Mouse (Mus musculus) right cerebral cortex, postnatal 25 days (tissue): ENCODE data around the gene Immp2l.
"Not testable (repeated sequence)": the region's sequence is repeated elsewhere in the genome, so short reads cannot be mapped to it uniquely, and the experiment has no call there.

Experiments used
- DNase-seq: peaks from one replicate; pipeline ENCODE4 v3.0.0; 2022

Immp2l gene

DNA sequence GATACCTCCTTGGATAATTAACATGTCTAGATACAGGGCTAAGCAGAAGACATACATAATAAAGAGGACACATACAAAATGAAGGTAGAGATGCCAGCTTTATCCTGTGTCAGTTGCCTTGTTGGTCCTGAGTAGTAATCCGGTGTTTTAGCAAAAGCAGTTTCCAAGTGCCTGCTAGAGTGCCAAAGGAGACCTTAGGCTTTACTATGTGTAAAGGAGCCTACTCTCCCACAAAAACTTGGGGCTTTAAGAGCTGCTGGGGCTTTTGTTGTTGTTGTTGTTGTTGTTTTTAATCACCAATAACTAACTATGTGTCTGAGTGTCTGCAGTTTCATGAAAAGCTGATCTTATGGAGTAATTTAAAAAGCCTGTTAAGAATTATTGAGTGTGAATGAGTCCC is 702.8 kb downstream of the Immp2l start:
- no peak for DNase-seq

DNA sequence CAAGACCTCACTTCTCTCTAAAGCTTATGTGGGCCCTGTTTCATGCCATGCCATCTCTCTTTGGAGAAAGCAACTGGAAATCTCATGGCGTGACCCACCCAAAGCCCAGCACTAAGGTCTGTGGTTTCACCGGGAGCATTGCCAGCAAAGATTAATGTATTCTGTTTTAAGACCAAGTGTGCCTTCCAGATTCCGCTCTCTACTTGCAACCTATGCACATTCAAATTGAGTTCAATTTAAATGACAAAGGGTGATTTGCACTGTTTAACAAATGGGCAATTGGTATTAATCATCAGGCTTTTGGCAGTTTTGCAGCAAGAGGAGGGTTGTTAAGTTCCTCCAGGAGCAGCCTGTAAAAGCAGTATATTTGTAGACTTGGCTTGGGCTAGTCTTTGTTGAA is 703.3 kb downstream of the Immp2l start:
- DNase-seq: no peak

DNA sequence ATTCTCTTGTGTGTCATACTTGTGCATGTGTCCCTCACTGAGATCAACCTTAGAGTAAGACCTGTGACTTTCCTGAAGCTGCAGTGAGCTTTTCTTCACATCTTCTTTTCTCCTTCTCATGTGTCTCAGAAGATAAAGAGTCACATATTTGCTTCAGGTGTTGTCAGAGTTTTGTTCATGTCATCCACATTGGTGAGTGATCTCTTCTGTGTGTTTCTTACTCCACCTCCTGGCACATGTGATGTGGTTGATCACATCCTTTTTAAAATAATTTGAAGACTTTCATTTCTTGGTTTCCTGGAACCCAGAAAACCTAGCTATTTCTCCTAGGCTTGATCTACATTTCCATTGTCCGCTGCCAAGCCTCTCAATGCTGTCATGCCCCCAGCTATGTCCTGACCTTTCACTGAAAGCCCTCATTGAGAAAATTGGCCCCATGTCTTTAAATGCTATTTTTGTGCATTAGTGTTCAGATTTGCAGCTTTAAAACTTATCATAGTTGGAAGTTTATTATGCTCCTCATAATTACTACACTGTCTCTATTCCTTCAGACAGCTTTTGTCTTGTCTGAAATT is 704.0 kb downstream of the Immp2l start:
- DNase-seq: no peak

DNA sequence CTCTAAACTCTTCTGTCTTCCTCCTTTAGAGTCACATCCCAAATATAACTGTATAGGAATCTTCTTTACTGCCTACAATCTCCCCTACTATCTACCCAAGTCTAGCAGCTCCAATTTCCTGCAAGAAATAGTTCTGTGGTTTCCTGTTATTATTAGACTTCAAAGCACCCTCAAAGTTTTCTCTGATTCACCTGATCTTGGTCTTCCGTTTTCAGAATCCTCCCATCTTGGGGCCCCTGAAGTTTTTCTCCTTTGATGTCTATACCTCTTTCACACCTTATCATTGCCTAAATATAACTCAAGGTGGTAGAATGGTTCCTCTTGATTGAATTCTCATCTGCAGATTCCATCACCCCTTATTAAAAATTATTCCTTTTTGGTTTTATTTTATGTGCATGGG is 704.6 kb downstream of the Immp2l start:
- DNase-seq: no peak

DNA sequence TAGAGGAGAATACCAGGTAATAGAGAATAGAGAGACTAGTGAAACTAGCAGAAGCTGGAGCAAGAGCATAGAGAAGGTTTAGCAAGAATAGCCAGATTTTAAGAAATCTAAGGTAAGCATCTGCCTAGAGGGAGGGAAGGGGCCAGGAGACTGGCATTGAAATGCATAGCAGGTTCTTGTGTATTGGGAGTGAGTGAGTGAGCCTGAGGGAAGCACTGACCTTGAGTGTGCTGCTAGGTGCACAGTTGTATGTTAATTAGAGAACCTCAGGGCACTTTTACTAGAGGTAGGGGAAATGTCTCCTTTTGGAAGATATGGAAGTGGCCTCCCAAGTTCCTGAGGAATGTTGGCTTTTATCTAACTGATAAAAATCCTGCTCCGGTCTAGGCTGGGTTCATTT is 705.9 kb downstream of the Immp2l start:
- DNase-seq: no peak

DNA sequence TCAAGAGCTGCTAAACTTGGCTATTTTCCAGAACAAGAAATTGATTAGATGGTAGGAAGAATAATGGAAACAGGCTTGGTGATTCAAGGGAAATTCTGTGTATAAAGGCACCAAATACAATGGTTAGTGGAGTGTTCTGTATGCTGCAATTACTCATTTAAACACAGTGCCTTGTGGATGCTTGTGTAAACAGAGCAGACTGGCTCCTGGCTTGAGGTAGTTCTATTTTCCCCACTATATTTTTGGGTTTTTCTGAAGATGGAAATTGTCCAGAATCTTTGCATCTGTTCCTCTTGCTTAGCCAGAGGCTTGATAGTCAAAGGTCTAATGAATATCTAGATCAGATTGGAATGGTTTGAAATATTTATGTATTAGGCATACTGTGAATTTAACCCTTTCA is 709.3 kb downstream of the Immp2l start:
- no peak for DNase-seq

DNA sequence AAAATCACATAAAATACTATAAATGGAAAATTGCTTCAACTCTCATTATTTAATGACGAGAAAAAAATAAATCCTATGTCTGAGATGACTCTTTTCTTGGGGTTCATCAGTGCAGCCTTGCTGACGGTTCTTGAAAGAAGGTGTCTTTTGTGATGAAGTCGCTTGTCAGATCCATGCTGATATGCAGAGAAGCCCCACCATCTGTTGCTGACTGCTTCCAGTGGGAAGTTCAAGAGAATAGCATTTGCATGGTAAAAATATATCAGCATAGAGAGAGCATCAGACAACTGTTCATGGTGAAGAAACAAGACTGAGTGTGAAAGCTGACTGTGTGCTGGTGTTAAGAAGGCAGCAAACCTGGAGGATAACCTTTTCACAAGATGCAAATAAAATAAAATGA is 719.0 kb downstream of the Immp2l start:
- no peak for DNase-seq

DNA sequence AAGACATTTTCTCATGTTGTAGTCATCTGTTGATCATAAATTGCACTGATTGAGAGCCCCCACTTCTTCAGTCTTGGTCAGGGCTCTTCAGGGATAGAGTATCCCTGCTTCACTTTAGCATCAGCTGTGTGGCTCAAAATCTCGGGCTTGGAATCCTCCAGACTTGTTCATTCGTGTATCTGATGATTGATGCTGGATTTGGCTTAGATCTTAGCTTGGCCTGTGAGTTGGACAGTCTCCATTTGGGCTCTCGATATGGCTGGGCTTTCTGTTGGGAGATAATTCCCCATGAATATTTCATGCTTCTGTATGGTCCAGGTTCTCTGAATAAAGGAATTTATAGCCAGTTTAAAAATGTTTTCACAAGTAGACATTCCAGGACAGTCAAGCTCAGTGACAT is 739.5 kb downstream of the Immp2l start:
- DNase-seq: no peak

DNA sequence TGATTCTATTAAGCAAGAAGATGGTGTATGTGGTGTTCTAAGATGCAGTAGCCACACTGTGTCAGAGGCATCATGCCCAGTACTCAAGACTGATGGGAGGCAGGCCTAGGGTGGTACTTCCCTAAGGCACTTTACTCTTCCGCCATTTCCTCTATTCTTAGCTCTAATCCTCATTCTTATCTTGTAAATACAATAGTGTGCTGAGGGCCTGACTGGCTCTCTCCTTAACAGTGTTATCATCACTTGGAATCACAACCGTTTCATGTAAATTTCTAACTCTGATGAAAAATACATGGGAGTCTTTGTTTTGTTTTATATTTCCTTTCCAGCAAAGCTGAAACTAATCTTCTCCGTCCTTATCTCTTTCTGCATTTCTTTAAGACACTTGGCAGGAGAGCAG is 750.1 kb downstream of the Immp2l start:
- DNase-seq: no peak

DNA sequence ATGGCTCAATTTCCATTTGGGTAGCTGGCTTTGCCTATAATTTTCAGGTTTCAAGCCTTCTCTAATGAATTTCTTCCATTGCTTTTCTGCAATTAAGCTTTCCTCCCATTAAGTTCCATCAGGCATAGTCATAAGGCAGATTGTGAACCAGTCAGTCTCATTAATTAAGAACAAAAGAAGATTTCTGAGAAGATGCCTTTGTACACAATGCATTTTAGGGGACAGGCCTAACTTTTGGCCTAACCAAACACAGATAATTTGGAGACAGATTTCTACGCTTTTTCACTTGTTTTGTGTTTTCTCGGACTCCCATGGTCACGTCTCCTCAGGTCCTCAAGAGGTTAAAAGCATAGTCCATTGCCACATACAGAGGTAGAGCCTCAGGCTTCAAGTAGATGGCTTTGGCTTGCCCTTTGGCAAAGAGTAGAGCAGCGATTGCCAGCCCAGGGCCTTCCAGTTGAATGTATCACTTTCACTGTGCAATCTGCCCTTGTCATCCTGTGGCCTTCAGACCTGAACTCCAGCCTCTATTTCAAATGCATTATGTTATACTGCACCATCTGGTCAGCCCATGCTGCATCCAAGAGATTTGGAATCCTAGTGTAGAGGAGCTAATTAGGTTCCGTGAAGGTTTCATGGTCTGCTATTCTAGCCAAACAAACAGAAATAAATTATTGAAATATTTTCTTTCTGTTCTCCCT is 750.9 kb downstream of the Immp2l start:
- DNase-seq: no peak

DNA sequence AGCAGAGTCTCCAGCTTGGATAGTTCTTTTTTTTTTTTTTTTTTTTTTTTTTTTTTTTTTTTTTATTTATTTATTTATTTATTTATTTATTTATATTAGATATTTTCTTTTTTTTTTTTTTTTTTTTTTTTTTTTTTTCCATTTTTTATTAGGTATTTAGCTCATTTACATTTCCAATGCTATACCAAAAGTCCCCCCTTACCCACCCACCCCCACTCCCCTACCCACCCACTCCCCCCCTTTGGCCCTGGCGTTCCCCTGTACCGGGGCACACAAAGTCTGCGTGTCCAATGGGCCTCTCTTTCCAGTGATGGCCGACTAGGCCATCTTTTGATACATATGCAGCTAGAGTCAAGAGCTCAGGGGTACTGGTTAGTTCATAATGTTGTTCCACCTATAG is 753.9 kb downstream of the Immp2l start:
- not testable (repeated sequence) for DNase-seq

DNA sequence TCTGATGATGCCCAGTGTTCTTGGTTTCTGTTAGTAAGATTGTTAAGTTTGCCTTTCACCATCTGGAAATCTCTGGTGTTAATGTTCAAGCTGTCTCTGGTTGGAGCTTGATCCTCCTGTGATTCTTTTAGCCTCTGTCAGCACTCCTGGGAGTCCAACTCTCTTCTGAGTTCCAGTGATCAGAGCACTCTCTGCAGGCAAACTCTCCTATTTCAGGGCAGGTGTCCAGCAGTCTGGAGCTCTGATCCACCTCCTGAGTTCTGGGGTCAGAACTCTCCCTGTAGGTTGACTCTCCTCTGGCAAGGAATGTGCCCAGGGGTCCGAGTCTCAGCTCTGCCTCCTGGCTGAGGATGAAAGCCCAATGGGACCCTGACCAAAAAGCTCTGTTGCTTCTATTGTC is 769.8 kb downstream of the Immp2l start:
- DNase-seq: not testable (repeated sequence)

DNA sequence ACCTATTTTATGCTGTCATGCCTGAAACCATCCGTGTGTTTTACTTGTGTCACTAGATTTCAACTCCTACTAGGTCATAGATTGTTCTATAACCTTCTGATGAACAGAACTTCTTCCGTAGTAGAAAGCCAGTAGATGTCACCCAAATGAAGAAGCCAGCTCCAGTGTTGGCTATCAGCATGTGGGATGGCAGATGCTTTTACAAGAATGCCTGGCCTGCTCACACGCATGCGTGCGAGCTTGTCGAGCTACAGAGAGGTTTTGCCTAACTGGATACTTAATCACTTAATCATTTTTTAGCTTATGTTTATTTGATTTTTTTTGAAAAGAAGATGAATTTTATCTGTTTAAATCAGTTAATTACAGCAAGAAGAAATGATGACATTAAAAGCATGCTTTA is 805.6 kb downstream of the Immp2l start:
- DNase-seq: no peak

DNA sequence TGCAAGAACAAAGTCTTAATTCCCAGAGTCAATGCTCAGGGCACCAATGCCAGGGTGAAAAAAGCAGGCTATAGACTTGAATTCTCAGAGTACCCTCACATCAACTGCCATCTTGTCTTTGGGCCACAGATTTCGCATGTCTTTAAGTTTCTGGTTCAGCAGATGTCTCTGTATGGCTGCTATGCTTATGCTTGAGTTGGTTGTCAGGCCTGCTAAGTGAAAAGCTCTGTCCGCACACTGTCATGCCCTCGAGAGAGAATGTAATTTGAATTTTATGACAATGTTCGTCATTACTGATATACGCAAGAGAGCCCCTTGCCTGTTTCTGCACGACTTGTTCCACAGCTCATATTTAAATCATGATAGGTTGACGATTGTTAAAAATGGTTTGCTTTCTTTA is 807.8 kb downstream of the Immp2l start:
- no peak for DNase-seq

DNA sequence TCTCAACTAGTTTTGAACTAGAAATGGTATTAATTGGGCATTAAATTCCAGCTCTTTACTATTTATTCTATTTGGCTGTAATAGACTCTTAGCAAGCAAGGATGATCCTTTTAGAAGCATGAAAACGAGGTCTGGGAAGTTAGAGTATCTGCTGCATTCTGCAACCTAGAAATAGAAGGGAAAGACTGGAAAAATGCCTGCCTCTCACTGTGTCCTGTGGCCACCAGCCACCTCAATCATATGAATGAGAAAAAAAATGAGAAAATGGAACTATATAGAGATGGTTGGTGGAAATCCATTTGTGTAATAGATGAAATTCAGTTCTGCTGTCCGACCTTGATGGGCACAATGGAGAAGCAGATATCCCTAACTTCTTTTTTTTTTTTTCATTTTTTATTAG is 810.8 kb downstream of the Immp2l start:
- no peak for DNase-seq

DNA sequence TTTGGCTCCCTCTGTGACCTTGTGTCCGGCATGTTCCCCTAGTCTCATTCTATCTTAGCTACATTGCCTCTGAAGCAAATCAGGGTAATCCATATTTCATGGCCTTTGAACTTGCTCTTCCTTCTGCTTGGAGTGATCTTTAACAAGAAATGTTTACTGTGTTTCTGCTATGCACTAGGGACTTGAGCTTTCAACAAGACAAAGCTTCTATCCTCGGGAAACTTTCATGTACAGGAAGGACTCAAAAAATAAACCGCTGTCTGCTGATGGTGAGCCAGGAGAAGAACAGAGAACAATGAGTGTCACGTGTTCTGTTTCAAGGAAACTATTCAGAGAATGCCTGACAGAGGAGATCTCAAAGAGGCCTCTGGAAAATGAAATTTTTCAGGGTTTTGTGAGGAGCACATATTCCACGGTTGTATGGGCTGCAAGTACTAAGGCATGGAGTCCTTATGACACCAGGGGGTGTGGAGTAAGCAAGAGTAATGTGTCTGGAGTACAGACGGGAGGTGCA is 814.5 kb downstream of the Immp2l start:
- DNase-seq: no peak

DNA sequence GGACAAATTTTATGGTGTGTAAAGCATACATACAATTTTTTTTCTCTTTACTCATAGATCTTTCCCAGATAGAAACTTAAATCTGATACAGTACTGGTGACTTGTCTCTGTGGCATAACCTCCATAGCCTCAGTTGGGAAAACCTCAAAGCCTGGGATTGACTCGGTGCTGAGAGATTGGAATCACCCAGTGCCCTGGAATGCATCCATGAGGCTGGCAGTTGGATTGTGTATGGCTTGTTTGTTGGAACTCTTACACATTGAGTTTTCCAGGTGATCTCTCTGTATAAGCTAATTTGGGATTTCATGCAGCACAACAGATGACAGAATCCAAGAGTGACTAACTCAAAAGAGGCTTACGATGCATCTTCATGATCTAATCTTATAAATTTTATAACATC is 815.4 kb downstream of the Immp2l start:
- no peak for DNase-seq

DNA sequence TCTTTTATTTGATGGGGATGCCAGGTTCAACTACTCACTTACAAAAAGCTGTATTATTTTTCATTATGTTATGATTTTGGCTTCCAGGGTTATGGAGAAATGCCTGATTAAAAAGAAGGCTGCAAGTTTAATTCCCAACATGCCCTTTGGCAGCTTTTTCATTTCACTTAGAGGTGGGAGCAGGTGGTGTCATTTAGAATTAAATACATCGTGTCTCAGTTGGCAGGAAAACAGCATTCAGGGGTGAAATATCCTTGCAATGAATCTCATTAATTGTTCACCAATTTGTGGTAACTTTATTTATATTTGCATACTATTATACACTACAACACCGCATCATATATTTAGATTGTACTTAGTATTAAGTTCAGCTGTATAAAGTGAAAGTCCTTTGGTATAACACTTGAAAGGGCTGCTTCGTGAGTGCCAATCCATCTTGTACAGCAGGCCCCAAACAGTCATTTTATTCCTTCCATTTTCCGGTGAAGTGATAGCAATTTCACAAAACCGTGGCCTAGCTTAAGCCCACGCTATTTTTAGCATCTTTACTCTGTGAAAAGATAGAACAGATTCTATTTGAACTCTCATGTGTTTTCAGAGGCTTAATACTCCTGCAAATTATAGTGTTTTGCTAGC is 818.9 kb downstream of the Immp2l start:
- DNase-seq: no peak

DNA sequence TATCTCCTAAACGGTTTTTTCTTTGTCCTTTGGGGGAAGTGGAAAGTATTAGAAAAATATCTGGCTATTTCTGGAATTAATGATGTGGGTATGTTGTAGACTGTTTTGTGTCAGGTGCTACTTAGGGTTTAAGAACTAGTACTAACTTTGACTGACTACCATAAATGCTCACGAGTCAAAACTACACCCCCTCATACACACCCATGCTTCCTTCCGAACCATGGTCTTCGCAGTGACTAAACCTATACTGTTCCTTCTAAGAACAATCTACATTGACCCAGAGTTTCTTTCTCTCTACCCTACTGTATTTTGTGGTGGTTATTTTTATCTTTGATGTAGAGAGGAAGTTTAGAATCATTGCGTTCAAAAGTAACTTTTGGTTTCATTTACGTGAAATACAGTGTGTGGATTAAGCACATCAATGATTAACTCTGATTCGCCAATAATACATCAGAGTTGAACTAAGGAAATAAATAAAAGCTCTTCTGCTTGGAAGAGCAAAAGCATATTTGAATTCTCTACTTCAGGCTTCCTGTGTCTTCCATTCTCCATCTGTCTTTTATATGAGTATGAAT is 828.1 kb downstream of the Immp2l start:
- no peak for DNase-seq

DNA sequence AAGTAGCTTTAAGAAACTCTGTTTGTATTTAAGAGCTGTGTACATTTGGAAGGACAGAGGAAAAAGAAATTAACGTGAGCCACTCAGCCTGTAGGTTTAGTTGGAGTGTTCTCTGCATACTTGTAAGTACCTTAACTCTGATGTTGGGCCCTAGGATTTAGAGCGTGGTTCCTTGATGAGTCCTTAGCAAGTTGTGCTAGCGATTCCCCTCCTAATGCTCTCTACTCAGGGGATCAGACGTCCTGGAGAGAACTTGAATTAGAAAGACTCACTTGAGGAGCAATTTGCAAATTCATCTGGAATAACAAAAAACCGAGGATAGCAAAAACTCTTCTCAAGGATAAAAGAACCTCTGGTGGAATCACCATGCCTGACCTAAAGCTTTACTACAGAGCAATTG is 835.8 kb downstream of the Immp2l start:
- not testable (repeated sequence) for DNase-seq

DNA sequence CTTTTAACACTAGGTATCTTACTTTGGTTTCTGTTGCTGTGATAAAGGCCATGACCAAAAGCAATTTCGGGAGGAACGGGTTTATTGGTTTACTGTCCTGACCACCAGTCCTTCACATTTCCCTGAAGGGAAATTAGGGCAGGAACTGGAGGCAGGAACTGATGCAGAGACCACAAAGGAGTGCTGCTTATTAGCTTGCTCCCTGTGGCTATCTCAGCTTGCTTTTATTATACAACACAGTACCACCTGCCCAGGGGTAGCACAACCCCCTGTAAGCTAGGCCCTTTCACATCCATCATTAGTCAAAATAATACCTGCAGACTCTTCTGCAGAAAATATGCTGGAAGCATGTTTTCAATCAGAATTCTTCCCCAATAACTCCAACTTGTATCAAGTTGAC is 844.4 kb downstream of the Immp2l start:
- DNase-seq: no peak

DNA sequence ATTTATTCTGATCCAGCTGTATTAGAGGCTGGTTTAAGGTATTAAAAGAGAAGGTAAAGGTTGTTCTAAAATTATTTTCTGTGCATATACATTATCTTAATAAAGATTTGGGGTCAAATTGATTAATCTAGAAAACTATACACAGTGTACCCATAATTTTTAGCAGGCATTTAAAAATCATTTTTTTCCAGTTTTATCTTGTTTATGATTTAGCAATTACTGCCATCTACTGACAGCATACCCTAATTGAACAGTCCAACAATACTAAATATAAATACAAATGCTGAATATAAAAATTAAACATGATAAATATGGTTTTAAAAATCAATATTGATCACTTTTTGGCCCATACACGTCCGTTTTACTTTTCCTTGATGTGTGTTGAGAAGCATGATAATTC is 850.1 kb downstream of the Immp2l start:
- no peak for DNase-seq

DNA sequence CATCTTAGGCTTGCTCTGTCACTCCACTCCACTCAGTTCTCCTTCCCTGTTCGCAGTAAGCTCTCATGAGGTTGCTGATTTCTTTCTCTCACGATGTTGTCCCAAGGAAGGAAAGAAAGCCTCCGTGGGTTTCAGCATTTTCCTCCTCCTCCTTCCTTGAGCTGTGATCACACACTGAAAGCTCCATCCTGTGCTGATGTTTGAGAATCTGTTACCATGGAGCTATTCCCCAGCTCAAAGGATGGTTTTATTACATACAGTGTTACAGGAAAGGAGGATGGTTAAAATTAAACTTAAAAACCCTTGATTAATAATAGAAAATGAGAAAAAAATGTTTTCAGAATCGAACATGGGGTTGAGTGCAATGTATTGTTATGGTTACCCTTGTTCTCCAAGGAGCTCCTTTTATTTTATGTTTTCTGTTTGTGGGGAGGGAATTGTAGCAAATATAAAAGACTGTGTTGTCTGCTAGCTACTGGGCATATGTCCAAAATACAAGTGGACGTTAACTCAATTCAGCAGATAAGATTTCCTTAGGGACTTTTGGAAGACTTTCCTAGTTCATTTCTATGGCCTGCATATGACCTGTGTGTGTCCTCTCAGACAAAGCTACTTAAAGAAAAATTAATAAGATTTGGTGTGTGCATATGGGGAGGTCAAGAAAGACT is 853.5 kb downstream of the Immp2l start:
- DNase-seq: peak; percentile 23

DNA sequence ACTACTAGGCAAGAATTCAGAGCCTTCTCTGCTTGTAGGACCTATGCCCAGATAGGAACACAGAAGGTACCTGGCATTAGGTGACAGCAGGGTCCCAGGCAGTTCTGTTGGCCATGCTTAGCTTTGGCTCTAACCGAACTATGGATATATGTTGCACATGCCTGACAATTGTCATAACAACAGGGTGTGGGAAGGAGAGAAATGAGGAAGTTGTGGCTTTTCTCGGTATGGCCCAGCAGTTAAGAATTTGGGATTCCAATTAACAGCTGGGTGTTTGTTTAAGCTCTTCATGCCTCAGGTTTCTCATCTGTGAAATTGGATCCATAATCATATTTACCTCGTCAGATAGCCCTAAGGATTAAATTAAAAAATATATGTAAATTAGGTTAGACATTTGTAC is 854.6 kb downstream of the Immp2l start:
- no peak for DNase-seq
